Mouse (Mus musculus) lung, postnatal 0 days (tissue): Measurements from ENCODE around the gene Negr1. TPM values are rescaled to one million over a fixed set of nuclear protein-coding genes. Genes with fewer than 3 reads are reported as not detected.

Source experiments
- ATAC-seq: fragments of 200-750 bp; cut with Nextera tagmentation; 2 replicates; pipeline ENCODE4 v1.8.0; 2017; ENCODE audit warnings: moderate library complexity
- DNase-seq: peaks from one replicate; pipeline ENCODE4 v3.0.0-alpha.2; 2016; ENCODE audit warnings: low spot score
- H3K27ac ChIP-seq: fragments of 300-500 bp; sonication (generic); 2 replicates; pipeline ENCODE4 v1.5.1; 2014; ENCODE audit warnings: antibody characterized with exemption, mild to moderate bottlenecking, low read length, mixed read lengths
- H3K27me3 ChIP-seq: fragments of 300-500 bp; sonication (generic); replicated peaks from 2 replicates; pipeline ENCODE4 v1.6.1; 2014; ENCODE audit warnings: low read length, mixed read lengths; ENCODE audit not compliant: insufficient read depth
- H3K36me3 ChIP-seq: fragments of 300-500 bp; sonication (generic); 2 replicates; pipeline ENCODE4 v1.6.1; 2014; ENCODE audit warnings: low read length, mixed read lengths; ENCODE audit not compliant: insufficient read depth
- H3K4me1 ChIP-seq: fragments of 300-500 bp; sonication (generic); 2 replicates; pipeline ENCODE4 v1.6.1; 2014; ENCODE audit warnings: antibody characterized with exemption, low read depth, low read length, mixed read lengths; ENCODE audit not compliant: insufficient read depth
- H3K4me2 ChIP-seq: fragments of 300-500 bp; sonication (generic); replicated peaks from 2 replicates; pipeline ENCODE4 v1.6.1; 2014; ENCODE audit warnings: low read depth, mild to moderate bottlenecking, low read length, moderate library complexity, mixed read lengths
- H3K4me3 ChIP-seq: fragments of 300-500 bp; sonication (generic); 2 replicates; pipeline ENCODE4 v1.5.1; 2014; ENCODE audit warnings: low read depth, low read length
- H3K9ac ChIP-seq: fragments of 300-500 bp; sonication (generic); replicated peaks from 2 replicates; pipeline ENCODE4 v1.6.1; 2014; ENCODE audit warnings: low read depth, mild to moderate bottlenecking
- H3K9me3 ChIP-seq: fragments of 300-500 bp; sonication (generic); 2 replicates; pipeline ENCODE4 v1.6.1; 2016; ENCODE audit warnings: low read length, mixed read lengths
- CTCF ChIP-seq: IDR thresholded peaks from 2 replicates; pipeline ENCODE4 v1.5.1; 2016; ENCODE audit warnings: antibody characterized with exemption, mild to moderate bottlenecking
- EP300 ChIP-seq: IDR thresholded peaks from 2 replicates; pipeline ENCODE4 v1.6.1; 2016; ENCODE audit warnings: antibody characterized with exemption, mild to moderate bottlenecking, control low read depth
- WGBS: fragments of 180-500 bp; shearing (Covaris S2); extraction: QIAGEN DNeasy Blood & Tissue Kit; methylation state at CpG from one replicate; pipeline ENCODE4 v1.1.7; 2014; 5-methylcytosine and 5-hydroxymethylcytosine counted together
- polyA plus RNA-seq: library from polyadenylated mRNA; unstranded; fragments of >200 nt; fragmentation: Nextera tagmentation; extraction: Ambion mirVana; gene quantifications from 2 replicates; pipeline ENCODE4 v1.2.1, GENCODE M21; 2015

Gene Negr1
- polyA plus RNA-seq, 1 experiment from 2014 or later, result 1.3 TPM

DNA sequence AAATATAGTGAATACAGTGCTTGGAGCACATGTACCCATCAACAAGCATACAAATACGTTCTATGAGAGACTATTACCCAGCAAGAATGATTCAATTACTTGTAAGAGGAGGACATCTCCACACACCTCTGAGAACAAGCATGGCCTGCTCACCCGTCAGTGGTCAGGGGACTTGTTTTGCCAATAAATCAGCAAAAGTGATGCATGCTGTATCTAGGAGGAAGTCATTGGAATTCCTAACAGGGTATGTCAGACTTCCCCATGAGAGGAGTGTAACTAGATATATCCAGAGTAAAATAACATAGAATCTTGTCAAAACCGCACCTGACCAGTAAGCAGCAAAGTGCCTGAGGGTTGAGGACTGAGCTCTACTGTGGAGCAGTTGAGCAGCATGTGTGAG lies 629.0 kb downstream of the Negr1 start:
- no peak overlapping the region for H3K4me2 ChIP-seq
- 61% methylated on average over 3 of the region's 3 CpGs for WGBS

DNA sequence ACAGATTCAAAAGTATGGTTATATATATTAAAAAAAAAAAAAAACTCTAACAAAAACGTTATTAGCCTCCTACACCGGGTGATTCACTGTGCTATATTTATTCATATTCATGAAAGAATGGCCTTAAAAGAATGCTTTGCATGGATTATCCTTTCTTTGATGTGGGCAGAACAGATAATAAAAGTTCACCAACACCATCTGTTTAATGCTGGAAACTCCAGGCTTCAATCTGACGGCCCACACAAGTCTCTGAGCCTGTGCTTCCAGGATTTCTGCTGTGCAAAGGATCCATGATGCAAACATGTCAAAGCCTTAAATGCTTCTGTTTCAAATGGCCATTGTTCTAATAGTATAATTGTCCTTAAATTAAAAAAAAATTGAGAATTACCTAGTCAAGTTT lies 630.4 kb downstream of the Negr1 start:
- H3K9me3 ChIP-seq, result no peaks in the 10 kb centered on the region
- no peaks in the 10 kb centered on the region for H3K36me3 ChIP-seq
- H3K27ac ChIP-seq, result no peak overlapping the region
- 0 out of 2 replicates have a peak, but pooled peaks cover 3% of the 10 kb centered on the region for H3K4me1 ChIP-seq
- 60% methylated on average over 3 of the region's 3 CpGs for WGBS
- ATAC-seq (no peak), DNase-seq (no peak)
- no peak overlapping the region for H3K4me3 ChIP-seq
- H3K27me3 ChIP-seq, result no peaks in the 10 kb centered on the region
- H3K9ac ChIP-seq, result no peak overlapping the region
- no peak overlapping the region for H3K4me2 ChIP-seq
- TF ChIP-seq EP300, result no peak
- TF ChIP-seq CTCF, result no peak

More for the DNA sequence above, 629.0 kb downstream of the Negr1 start:
- no peak overlapping the region for H3K4me3 ChIP-seq
- 0 out of 2 replicates have a peak, but pooled peaks cover 3% of the 10 kb centered on the region for H3K4me1 ChIP-seq
- no peak overlapping the region for H3K9ac ChIP-seq
- DNase-seq (no peak), ATAC-seq (no peak)
- TF ChIP-seq EP300, result no peak
- H3K27ac ChIP-seq, result no peak overlapping the region
- H3K36me3 ChIP-seq, result no peaks in the 10 kb centered on the region
- no peaks in the 10 kb centered on the region for H3K27me3 ChIP-seq
- H3K9me3 ChIP-seq, result no peaks in the 10 kb centered on the region

DNA sequence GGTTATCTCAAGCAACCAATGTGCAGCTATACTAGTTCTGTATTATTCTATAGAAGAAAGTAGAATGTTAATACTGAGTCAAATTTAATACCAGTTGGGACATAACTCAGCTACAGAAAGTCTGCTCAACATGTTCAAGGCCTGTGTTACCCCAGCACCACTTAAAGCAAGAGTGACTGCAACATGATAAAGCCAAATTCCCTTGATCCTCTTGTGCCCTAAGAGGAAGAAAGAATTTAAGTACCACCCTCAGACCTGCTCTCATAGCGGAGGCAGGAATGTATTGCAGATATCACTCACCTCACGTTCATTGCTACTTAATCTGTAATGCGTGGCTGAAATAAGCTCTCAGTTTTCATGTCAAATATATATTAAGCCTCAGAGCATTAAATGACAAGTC lies 631.5 kb downstream of the Negr1 start:
- Histone ChIP-seq H3K36me3 (no peaks in the 10 kb centered on the region), H3K27ac (no peak overlapping the region), H3K27me3 (no peaks in the 10 kb centered on the region), H3K4me2 (no peak overlapping the region), H3K9ac (no peak overlapping the region), H3K4me3 (no peak overlapping the region), H3K4me1 (0 out of 2 replicates have a peak, but pooled peaks cover 3% of the 10 kb centered on the region), H3K9me3 (no peaks in the 10 kb centered on the region)
- WGBS, result 60% methylated on average over 3 of the region's 3 CpGs
- DNase-seq, result peak; percentile 37
- ATAC-seq, result peak; percentile 57; the same call in 1 of the 2 replicates
- TF ChIP-seq CTCF, result no peak
- TF ChIP-seq EP300, result peak; percentile 81

DNA sequence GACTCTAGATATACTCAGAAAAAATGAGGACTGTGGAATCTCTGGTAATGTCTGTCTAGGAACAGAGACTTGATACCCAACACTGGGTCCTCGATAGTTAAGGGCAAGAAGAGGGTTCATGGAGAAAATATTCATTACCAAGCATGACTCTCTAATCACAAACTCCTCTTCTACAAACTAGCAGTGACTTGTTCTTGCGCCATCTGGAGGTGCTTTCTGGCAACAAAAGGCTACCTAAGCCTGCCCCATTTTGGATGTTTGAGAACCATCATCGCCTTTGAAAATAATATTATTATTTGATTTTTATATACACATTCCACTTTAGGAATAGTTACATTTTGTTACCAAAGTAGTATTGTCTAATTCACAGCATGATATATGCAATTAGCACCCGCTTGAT lies 637.1 kb downstream of the Negr1 start:
- no peaks in the 10 kb centered on the region for H3K27me3 ChIP-seq
- TF ChIP-seq EP300 (no peak), CTCF (peak; percentile 27)
- no peak overlapping the region for H3K9ac ChIP-seq
- H3K27ac ChIP-seq, result no peak overlapping the region
- ATAC-seq (no peak), DNase-seq (no peak)
- WGBS, result 79% methylated on average over 4 of the region's 4 CpGs
- no peaks in the 10 kb centered on the region for H3K36me3 ChIP-seq
- H3K4me1 ChIP-seq, result no peaks in the 10 kb centered on the region
- no peak overlapping the region for H3K4me3 ChIP-seq
- no peaks in the 10 kb centered on the region for H3K9me3 ChIP-seq
- no peak overlapping the region for H3K4me2 ChIP-seq

DNA sequence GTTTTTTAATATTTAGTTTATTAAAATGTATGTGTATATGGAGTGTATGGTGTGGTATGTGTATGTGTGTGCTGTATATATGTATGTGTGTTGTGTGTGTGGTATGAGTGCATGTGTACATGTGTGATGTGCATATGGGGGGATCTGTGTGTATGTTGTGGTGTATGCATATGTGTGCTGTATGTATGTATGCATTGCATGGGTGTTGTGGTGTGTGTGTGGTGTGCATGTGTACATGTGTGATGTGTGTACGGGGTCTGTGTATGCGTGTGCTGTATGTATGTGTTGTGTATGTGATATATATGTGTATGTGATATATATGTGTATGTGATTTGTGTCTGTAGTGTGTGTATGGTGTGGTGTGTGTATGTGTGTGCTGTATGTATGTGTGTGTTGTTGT lies 640.1 kb downstream of the Negr1 start:
- DNase-seq (no peak), ATAC-seq (no peak)
- Histone ChIP-seq H3K4me1 (no peaks in the 10 kb centered on the region), H3K9ac (no peak overlapping the region), H3K4me3 (no peak overlapping the region), H3K4me2 (no peak overlapping the region), H3K36me3 (no peaks in the 10 kb centered on the region), H3K27ac (no peak overlapping the region), H3K27me3 (no peaks in the 10 kb centered on the region), H3K9me3 (no peaks in the 10 kb centered on the region)
- TF ChIP-seq EP300 (no peak), CTCF (no peak)
- WGBS, result 88% methylated on average over 2 of the region's 2 CpGs

DNA sequence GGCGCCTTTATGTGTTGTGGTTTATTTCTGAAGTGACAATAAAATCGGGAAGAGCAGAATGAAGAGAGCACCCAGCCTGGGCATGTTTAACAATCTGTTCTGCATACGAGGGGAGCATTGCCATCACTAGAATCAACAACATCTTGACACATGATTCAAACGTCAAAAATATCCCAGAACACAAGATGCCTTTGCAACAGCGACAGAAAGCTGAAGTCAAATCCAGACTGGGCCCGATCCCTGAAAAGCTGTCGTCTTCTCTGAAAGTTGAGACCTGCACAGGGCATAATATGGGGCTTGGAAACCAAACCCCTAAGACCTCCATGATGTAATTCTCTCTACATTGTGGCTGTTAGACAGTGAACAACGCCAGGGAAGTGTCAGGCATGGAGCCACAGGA lies 642.0 kb downstream of the Negr1 start:
- Histone ChIP-seq H3K4me3 (no peak overlapping the region), H3K4me2 (no peak overlapping the region), H3K36me3 (no peaks in the 10 kb centered on the region), H3K9me3 (no peaks in the 10 kb centered on the region), H3K9ac (no peak overlapping the region), H3K4me1 (no peaks in the 10 kb centered on the region), H3K27ac (no peak overlapping the region), H3K27me3 (no peaks in the 10 kb centered on the region)
- ATAC-seq (no peak), DNase-seq (no peak)
- TF ChIP-seq EP300 (no peak), CTCF (no peak)
- 74% methylated on average over 8 of the region's 8 CpGs for WGBS

DNA sequence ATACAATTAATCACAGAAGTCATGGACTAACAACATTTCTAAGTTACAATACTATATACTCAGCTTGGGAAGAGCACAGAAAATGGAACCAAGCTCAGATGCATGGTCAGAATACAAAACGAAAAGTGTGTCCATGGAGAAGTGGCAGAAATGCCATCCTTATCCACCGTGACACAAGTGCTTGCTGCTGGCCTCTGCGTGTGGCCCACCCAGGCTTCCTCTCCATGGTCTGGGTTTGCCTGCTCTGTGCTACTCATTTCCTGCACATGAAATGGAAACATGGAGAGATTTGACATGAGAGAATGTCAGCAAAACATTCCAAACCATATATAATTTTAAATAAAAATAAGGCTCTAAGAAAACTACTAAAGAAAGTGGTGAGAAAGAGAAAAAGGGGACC lies 645.2 kb downstream of the Negr1 start:
- DNase-seq (no peak), ATAC-seq (no peak)
- no peak overlapping the region for H3K9ac ChIP-seq
- no peaks in the 10 kb centered on the region for H3K9me3 ChIP-seq
- H3K4me2 ChIP-seq, result no peak overlapping the region
- no peaks in the 10 kb centered on the region for H3K36me3 ChIP-seq
- TF ChIP-seq EP300 (no peak), CTCF (no peak)
- no peak overlapping the region for H3K27ac ChIP-seq
- no peak overlapping the region for H3K4me3 ChIP-seq
- WGBS, result 61% methylated on average over 3 of the region's 3 CpGs
- H3K27me3 ChIP-seq, result no peaks in the 10 kb centered on the region
- H3K4me1 ChIP-seq, result no peaks in the 10 kb centered on the region
